Mouse (Mus musculus): Measurements from ENCODE around the gene Rpl26.

Rpl26 gene

GRCm38 (mm10) chr11:68888653-68889052, 12.7 kb upstream of the Rpl26 start:
- no peak for ATAC-seq (ENCODE audit: insufficient number of reproducible peaks, low FRiP score, low TSS enrichment)

- ATAC-seq (ENCODE audit: insufficient number of reproducible peaks, low FRiP score, low TSS enrichment): no peak
These were observed 10.8 kb upstream of the Rpl26 start for GRCm38 (mm10) chr11:68890625-68891024.

GRCm38 (mm10) chr11:68891823-68892222, 9.6 kb upstream of the Rpl26 start:
- ATAC-seq (ENCODE audit: insufficient number of reproducible peaks, low FRiP score, low TSS enrichment): no peak

GRCm38 (mm10) chr11:68892233-68892832, 9.1 kb upstream of the Rpl26 start:
- ATAC-seq (ENCODE audit: insufficient number of reproducible peaks, low FRiP score, low TSS enrichment): no peak

- ATAC-seq (ENCODE audit: insufficient number of reproducible peaks, low FRiP score, low TSS enrichment): no peak
These were observed 7.4 kb upstream of the Rpl26 start for GRCm38 (mm10) chr11:68893911-68894464.

GRCm38 (mm10) chr11:68896247-68896646, 5.1 kb upstream of the Rpl26 start:
- ATAC-seq (ENCODE audit: insufficient number of reproducible peaks, low FRiP score, low TSS enrichment): no peak

GRCm38 (mm10) chr11:68897120-68897519, 4.3 kb upstream of the Rpl26 start:
- no peak for ATAC-seq (ENCODE audit: insufficient number of reproducible peaks, low FRiP score, low TSS enrichment)

GRCm38 (mm10) chr11:68897838-68898237, 3.5 kb upstream of the Rpl26 start:
- no peak for ATAC-seq (ENCODE audit: insufficient number of reproducible peaks, low FRiP score, low TSS enrichment)

- ATAC-seq (ENCODE audit: insufficient number of reproducible peaks, low FRiP score, low TSS enrichment): no peak
These were observed 2.6 kb upstream of the Rpl26 start for GRCm38 (mm10) chr11:68898790-68899189.

- ATAC-seq (ENCODE audit: insufficient number of reproducible peaks, low FRiP score, low TSS enrichment): no peak
These were observed 1.6 kb upstream of the Rpl26 start for GRCm38 (mm10) chr11:68899815-68900214.

- no peak for ATAC-seq (ENCODE audit: insufficient number of reproducible peaks, low FRiP score, low TSS enrichment)
These were observed 648 bp upstream of the Rpl26 start for GRCm38 (mm10) chr11:68900519-68901350.

- ATAC-seq (ENCODE audit: insufficient number of reproducible peaks, low FRiP score, low TSS enrichment): no peak
These were observed 623 bp downstream of the Rpl26 start for GRCm38 (mm10) chr11:68902047-68902364.

GRCm38 (mm10) chr11:68902367-68902766, 984 bp downstream of the Rpl26 start:
- ATAC-seq (ENCODE audit: insufficient number of reproducible peaks, low FRiP score, low TSS enrichment): no peak

GRCm38 (mm10) chr11:68902823-68903222, 1.4 kb downstream of the Rpl26 start:
- no peak for ATAC-seq (ENCODE audit: insufficient number of reproducible peaks, low FRiP score, low TSS enrichment)

GRCm38 (mm10) chr11:68903775-68904174, 2.4 kb downstream of the Rpl26 start:
- ATAC-seq (ENCODE audit: insufficient number of reproducible peaks, low FRiP score, low TSS enrichment): no peak

- no peak for ATAC-seq (ENCODE audit: insufficient number of reproducible peaks, low FRiP score, low TSS enrichment)
These were observed 3.2 kb downstream of the Rpl26 start for GRCm38 (mm10) chr11:68904375-68905137.

- ATAC-seq (ENCODE audit: insufficient number of reproducible peaks, low FRiP score, low TSS enrichment): no peak
These were observed 3.8 kb downstream of the Rpl26 start for GRCm38 (mm10) chr11:68905138-68905531.

GRCm38 (mm10) chr11:68905665-68906460, 4.5 kb downstream of the Rpl26 start:
- ATAC-seq (ENCODE audit: insufficient number of reproducible peaks, low FRiP score, low TSS enrichment): no peak

- ATAC-seq (ENCODE audit: insufficient number of reproducible peaks, low FRiP score, low TSS enrichment): no peak
These were observed 5.0 kb downstream of the Rpl26 start for GRCm38 (mm10) chr11:68906461-68906790.

GRCm38 (mm10) chr11:68907251-68907650, 5.9 kb downstream of the Rpl26 start:
- ATAC-seq (ENCODE audit: insufficient number of reproducible peaks, low FRiP score, low TSS enrichment): no peak

Measured in cerebellum, adult (tissue).